Mouse (Mus musculus) thymus, postnatal 10 days (tissue): Measurements from ENCODE around the gene E030018B13Rik.

Experiments used
- DNase-seq, 2 experiments: peaks; one replicate each; pipeline ENCODE4 v3.0.0; 2021; ENCODE audit warnings: low spot score in 2 of 2

The E030018B13Rik gene

GRCm38 (mm10) chr7:63914891-63915290, 1.8 kb upstream of the E030018B13Rik start:
- DNase-seq: no peak

GRCm38 (mm10) chr7:63917693-63918092, 1.0 kb downstream of the E030018B13Rik start:
- DNase-seq: no peak

DNA sequence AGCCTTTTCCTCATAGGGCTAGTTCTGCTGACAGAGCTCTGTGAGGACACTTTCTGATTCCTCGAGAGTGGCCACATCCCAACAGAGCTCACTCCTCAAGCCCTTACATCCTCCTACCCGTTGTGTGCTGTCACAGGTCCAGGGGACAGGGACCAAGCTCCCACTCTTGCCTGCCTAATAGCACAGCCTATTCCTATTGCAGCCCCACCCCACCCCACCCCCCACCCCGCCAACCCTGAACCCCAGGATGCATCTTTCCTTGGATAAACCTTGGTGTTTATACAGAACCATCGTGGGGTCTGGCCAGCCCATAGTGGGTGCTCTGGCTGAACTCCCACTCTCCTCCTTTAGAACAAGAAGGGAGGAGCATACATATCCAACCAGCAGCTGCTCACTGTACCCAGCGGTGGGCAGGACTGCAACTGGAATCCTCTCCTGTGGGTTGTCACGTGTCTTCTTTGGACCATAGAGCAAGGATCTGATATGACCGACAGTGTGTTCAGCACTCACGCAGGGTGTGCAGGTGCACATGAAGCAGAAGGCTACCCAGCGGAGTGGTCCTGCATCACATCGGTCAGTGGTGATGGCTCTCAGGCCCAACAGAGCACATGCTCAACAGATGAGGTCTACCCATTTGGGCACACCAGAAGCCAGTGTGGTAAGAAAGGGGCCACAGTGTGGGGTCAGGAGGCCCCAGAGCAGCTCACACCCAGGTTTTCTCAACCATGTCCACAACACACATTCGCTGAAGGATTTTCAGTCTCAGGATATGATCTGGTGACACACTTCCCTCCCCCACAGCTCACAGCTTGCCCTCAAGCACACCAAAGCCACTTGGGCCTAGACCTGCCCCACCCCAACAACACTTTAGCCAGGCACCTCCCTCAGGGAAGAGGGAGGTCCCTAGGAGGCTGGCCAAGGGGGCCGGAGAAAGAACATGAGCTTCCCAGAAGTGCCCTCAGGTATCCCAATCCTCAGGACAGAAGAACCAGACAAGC, 2.4 kb downstream of the E030018B13Rik start:
- no peak for DNase-seq

- no peak for DNase-seq
These were observed 5.4 kb downstream of the E030018B13Rik start for GRCm38 (mm10) chr7:63921909-63922562.

DNA sequence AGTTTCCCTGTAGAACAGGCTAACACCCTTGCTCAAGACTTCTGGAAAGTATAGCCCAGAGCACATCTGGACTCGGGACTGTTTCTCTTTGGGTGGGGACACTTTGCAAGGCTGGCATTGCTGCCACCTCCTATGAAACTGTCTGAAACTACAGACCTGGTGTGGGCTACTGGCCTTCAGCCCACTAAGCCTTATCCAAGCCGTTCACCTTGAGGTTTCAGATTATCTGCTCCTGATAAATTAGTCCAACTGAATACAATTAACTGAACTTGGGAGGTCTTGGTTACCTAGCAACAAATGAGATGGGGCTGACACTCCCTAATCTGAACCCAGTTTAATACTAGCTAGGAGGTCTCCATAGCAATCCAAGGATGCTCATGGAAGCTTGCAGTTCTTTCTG, 5.9 kb downstream of the E030018B13Rik start:
- DNase-seq: no peak

GRCm38 (mm10) chr7:63922975-63923374, 6.3 kb downstream of the E030018B13Rik start:
- no peak for DNase-seq

DNA sequence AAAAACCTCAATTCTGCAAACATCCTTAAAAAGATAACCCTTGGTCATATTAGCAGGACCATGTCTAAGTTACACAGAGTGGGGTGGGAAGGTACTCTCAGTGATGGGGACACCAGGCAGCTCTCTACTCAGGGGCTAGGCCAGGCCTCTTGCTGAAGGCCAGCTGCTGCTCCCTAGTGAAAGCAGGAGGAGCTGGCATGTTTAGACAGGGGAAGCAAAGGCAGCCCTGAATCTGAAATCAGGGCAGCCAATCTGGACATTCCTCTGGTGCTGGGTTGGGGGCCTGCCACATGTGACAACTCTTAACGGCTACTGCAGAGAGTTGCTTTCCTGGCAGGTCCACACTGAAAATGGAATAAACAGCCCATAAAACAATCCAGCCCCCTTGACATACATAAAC, 7.5 kb downstream of the E030018B13Rik start:
- no peak for DNase-seq

DNA sequence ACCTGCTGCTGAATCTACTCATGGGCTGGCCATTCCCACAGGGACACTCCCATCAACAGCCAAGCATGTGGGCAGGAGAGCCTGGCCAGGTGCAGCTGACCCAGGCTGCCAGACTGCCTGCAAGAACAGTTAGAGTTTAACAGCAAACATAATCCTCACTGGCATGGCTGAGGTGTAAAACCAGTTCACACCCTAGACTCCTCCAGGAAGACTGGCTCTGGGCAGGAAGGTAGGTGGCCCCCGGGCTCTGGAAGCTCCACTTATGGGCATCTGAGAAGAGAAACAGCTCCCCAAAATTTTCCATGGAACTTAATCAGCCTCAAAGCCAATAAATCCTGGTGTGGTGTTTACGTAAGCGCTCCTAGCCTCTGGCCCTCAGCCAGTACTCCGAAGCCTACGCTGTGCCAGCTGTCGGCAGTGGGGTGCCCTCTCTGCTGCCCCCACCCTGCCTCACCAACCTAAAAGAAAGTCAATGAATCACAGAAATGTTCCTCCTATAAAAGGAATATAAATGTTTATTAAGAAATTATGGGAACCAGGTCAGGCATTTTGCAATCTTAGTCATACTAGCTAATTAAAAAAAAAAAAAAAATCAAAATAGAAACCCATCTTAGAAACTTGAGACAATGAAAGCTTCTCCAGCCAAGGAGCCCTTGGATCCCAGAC, 8.2 kb downstream of the E030018B13Rik start:
- no peak for DNase-seq

DNA sequence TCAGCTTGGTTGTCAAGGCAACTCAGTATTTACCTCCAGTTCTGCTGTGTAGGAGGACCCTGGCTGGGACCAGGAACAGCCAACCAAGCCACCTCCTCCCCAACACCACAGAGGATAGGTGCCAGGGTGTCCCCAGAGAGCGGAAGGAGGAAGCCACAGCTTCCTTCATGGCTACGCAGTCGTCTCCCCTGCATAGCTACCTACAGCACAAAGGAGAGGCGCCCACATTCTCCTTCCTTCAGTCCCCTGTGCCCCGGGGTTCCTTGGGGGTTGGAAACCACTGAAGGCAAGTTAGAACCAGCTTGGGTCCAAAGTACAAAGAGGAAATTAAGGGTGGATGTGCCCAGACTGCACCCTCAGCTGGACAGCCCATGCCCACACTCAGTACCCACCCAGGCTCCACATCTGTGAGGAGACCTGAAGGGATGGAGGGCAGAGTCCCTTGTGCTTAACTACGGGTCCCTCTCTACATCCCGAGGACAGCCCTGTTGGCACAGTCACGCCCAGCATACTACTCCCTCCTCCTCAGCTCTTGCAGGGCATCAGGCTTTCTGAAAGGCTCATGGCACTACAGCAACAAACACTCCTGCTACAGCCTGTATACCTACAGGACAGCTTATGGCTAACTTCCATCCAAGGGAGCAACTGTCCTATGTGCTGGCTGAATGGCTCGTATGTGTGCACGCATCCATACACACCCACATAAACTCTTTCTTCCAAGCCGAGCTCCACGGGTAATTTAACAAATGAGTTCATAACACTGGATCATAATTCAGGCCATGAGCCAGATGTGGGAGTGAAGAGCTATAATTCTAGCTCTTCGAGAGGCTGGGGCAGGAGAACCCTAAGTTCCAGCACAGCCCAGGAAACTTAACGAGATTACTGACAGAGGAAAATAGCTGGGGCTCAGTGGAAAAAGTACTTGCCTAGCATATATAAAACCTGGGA, 9.0 kb downstream of the E030018B13Rik start:
- DNase-seq: peak; percentile 55 to 63

GRCm38 (mm10) chr7:63926492-63926891, 9.8 kb downstream of the E030018B13Rik start:
- no peak for DNase-seq

DNA sequence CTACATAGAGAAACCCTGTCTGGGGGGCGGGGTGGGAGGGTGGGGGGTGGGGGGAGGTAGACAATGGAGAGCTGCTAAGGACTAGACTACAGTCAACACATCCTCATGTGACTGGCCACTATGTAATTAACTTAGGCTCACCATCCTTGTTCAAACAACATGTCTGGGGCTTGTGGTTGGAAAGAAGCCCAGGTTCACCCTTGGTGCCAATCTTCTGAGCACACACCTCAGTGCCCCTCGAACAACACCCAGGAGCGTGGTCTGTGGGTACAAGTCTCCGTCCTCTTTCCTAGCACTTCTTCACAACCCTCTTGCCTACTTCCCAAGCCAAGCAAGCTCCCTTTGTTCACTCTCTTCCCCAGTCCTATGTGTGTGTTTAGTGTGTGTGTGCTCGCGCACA, 10.5 kb downstream of the E030018B13Rik start:
- no peak for DNase-seq

- no peak for DNase-seq
These were observed 12.4 kb downstream of the E030018B13Rik start for GRCm38 (mm10) chr7:63929080-63929479.

DNA sequence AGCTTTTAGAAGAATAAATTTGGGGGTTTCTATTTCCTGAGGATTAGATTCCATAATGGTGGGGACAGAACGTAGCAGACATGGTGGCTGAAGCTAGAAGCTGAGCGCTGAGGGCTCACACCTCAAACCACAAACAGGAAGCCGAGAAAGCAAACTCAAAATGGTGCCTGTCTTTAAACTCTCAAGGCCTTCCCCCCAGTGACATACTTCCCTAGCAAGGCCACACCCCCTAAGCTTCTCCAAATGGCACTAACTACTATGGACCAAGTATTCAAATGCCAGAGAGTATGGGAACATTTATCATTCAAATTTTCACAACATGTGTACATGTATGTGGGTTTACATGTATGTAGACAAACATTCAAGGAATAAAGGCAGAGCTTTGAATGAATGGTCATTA, 13.5 kb downstream of the E030018B13Rik start:
- peak in 1 of 2 experiments; percentile 52 for DNase-seq

DNA sequence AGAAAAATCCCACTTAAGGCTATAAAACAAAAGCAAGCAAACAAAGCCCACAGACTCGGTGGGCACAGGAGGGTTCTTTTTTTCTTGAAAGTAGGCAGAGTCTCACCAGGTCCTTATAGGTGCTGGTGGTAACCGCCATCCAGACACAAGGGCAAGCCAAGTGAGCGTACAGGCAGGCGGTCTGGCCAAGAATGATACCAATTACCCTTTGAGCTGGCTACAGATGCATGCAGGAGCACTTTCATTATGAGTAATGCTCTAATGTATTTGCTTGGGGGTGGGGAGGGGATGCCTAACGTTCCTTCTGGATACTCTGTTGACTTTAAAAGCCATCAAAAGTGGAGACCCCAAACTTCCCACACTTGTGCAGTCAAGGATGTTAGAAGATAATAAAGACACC, 14.1 kb downstream of the E030018B13Rik start:
- DNase-seq: no peak

GRCm38 (mm10) chr7:63932461-63932860, 15.8 kb downstream of the E030018B13Rik start:
- DNase-seq: no peak

DNA sequence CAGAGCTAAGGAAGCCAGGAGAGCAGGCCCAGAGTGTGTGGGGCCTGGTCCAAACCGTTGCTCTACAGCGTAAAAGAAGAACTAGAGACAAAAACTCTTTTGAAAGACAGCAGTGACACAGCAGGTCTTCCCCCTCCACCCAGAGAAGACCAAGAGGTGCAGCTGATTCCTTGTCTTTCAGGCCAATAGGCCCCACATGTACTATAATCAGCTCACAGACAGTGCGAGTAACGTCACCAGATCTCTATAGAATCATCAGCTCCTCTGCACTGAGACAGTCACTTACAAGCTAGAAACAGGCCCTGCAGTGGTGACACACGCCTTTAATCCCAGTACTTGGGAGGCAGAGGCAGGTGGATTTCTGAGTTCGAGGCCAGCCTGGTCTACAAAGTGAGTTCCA, 17.2 kb downstream of the E030018B13Rik start:
- no peak for DNase-seq

DNA sequence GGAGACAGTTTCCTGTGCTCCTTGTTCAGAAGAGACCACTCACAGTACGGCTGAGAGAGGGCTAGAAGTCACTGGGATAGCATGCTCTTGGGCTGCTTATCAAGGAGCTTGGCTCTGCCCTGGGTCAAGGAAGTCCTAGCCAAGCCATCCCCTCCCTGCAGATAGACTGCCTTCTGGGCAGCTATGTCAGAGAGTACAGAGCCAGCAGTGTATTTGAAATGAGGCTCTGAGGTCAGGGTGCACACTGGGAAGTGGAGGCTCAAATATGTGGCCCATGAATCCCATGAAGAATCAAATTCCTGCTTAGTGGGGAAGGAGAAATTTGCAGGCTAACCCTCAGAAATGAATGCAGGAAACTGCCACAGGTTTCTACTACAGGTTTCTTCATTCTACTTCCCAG, 17.9 kb downstream of the E030018B13Rik start:
- no peak for DNase-seq

GRCm38 (mm10) chr7:63935809-63936187, 19.1 kb downstream of the E030018B13Rik start:
- no peak for DNase-seq

DNA sequence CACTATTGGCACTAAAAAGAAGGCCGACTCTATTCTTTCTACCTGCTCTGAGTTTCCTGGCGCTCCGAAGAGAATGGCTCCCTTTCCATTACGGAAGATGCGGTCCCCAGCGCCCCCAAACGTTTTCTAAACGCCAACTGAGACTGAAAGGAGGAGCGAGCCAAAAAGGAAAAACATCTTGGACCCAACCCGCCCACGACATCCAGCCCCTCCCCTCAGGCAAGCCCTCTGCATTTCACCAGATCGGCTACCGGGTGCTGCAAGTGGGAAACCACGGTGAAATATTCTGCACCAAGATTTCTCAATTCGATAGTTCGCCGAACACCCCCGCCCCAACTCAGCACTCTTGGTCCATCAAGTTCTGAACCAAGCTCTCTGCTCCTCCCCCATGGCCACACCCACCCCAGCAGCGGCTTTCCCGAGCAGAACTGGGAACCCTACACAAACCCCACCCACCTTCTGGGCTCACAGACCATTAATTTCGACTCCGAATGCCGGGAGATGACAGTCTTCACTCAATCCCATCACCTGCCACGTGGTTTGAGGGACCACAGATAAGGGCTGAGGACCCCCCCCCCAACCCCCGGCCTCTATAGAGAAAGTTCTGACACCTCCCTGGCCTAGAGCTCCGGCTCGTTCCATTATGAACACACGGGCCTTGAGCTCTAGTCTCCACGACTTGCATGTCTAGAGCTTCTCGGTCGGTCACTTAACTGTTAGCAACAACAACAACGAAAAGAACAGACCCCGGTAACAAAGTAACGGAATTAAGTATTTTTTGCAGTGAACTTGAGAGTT, 19.7 kb downstream of the E030018B13Rik start:
- peak; percentile 59 to 68 for DNase-seq

DNA sequence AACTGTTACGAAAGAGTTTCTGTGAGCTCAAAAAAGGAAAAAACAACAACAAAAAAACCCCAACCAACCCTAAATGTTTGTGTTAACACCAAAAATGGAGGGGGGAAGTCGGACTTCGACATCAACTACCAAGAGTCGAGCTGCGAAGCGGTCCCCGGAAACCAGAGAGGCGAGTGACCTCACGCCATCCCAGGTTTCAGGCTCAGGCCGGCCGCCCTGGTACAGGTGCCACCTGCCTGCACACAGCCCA, 20.3 kb downstream of the E030018B13Rik start:
- no peak for DNase-seq
